Mouse (Mus musculus) naive thymus-derived CD4-positive, alpha-beta T cell, adult 2 months (primary cell): ENCODE data around the gene Stxbp6.
"Not testable (repeated sequence)": the region's sequence is repeated elsewhere in the genome, so short reads cannot be mapped to it uniquely, and the experiment has no call there.

Experiments used
- DNase-seq: peaks from one replicate; pipeline ENCODE4 v3.0.0-alpha.2; 2011; ENCODE audit warnings: low read depth

Gene Stxbp6

GRCm38 (mm10) chr12:45056372-45056771, 18.1 kb downstream of the Stxbp6 start:
- no peak for DNase-seq

- no peak for DNase-seq
Observed at GRCm38 (mm10) chr12:45053319-45053718, 21.2 kb downstream of the Stxbp6 start.

- DNase-seq, result no peak
Observed at GRCm38 (mm10) chr12:45052860-45053259, 21.6 kb downstream of the Stxbp6 start.

- no peak for DNase-seq
Observed at GRCm38 (mm10) chr12:45049894-45050293, 24.6 kb downstream of the Stxbp6 start.

GRCm38 (mm10) chr12:45047711-45048110, 26.8 kb downstream of the Stxbp6 start:
- not testable (repeated sequence) for DNase-seq

- DNase-seq, result no peak
Observed at GRCm38 (mm10) chr12:45047172-45047571, 27.3 kb downstream of the Stxbp6 start.

GRCm38 (mm10) chr12:45044581-45044980, 29.9 kb downstream of the Stxbp6 start:
- no peak for DNase-seq

GRCm38 (mm10) chr12:45042591-45043091, 31.9 kb downstream of the Stxbp6 start:
- no peak for DNase-seq

- no peak for DNase-seq
Observed at GRCm38 (mm10) chr12:45037496-45037895, 37.0 kb downstream of the Stxbp6 start.

GRCm38 (mm10) chr12:45037091-45037490, 37.4 kb downstream of the Stxbp6 start:
- DNase-seq, result no peak

GRCm38 (mm10) chr12:45030681-45031080, 43.8 kb downstream of the Stxbp6 start:
- DNase-seq, result no peak

GRCm38 (mm10) chr12:45026347-45026746, 48.2 kb downstream of the Stxbp6 start:
- DNase-seq, result no peak

- DNase-seq, result no peak
Observed at GRCm38 (mm10) chr12:45020018-45020417, 54.5 kb downstream of the Stxbp6 start.

GRCm38 (mm10) chr12:45019059-45019822, 55.3 kb downstream of the Stxbp6 start:
- DNase-seq, result no peak

GRCm38 (mm10) chr12:45013246-45013756, 61.2 kb downstream of the Stxbp6 start:
- no peak for DNase-seq

GRCm38 (mm10) chr12:45011436-45012089, 62.9 kb downstream of the Stxbp6 start:
- DNase-seq, result no peak

- DNase-seq, result no peak
Observed at GRCm38 (mm10) chr12:45011006-45011405, 63.5 kb downstream of the Stxbp6 start.

GRCm38 (mm10) chr12:45009984-45010611, 64.4 kb downstream of the Stxbp6 start:
- no peak for DNase-seq

- DNase-seq, result no peak
Observed at GRCm38 (mm10) chr12:45006569-45006968, 67.9 kb downstream of the Stxbp6 start.

- no peak for DNase-seq
Observed at GRCm38 (mm10) chr12:45006049-45006448, 68.5 kb downstream of the Stxbp6 start.

- DNase-seq, result no peak
Observed at GRCm38 (mm10) chr12:45001996-45002395, 72.5 kb downstream of the Stxbp6 start.

GRCm38 (mm10) chr12:44997422-44997821, 77.1 kb downstream of the Stxbp6 start:
- no peak for DNase-seq

GRCm38 (mm10) chr12:44996897-44997296, 77.6 kb downstream of the Stxbp6 start:
- DNase-seq, result no peak
